Mouse (Mus musculus): ENCODE results near the gene Sox18. TPM values are rescaled to one million over a fixed set of nuclear protein-coding genes. Genes with fewer than 3 reads are reported as not detected.

Gene Sox18
- 10 to 100 TPM; 13.4 to 13.5 TPM for total RNA-seq (2021)

DNA sequence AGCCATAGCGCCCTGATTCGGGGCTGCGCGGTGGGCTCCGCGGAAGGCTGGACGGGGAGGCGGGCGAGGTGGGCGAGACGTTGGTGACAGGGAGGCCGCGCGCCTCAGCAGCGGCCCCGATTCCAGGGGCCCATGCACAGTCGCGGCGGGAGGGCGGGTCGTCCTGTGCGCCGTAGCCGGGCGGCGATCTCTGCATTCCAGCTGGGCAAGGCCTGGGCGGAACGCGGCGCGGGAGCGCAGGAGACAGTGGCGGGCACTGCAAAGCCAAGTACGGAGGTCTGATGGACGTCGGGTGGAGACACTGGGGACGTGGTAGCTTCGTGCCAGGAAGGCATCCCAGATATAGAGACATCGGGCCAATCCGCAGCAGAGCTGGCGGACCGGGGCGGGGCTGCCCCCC is at the start of gene Sox18:
TSS of gene Sox18 (minus strand) at position 315 of the 400 bp plus-strand sequence.
- peak; percentile 46 for DNase-seq
- intact Hi-C loops (cut with DNase I), result no loop called here

DNA sequence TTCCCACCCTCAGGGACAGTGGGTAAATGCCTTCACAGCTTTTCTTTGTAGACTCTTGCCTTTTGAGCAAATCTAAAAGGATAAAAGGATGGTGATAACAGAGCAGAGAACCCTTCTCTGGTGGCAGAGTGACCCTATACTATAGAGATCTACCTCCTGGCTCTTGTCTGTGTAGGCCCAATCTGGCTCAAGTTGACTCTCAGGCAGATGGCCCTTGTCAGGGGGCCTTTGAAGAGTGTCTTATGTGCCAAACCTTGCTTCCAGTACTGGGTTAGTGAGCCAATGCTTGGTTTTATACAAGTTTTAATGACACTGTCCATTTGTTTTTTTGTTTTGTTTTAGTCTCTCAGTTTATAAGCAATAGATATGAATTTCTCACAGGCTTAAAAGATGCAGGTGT is 49.8 kb upstream of the Sox18 start:
- DNase-seq, result peak; percentile 49
- intact Hi-C loops (cut with DNase I), result loop anchor here (10.0 kb wide), 1 partner anchor 144 kb away; the partner anchor contains the start of gene Polr3k

DNA sequence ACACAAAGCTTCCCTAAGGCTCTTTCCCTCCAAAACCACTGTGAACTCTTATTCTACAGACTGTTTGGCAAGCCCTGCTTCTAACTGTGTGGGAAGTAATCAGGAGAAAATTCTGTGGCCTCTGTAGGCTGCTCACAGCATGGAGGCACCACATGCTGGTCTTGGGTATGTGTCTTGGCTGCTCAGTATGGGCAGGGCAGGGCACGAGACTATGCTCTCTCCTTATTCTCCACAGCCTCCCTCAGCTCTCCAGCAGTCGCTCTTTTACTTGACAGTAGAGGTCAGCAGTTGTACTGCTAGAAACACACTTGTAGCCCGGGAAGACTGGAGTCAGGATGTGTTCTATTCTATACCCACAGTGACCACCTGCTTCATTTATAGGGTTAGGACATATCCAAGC is 48.6 kb upstream of the Sox18 start:
- peak; percentile 23 for DNase-seq
- intact Hi-C loops (cut with DNase I), result loop anchor here (10.0 kb wide), 1 partner anchor 145 kb away; the partner anchor contains the start of gene Polr3k

DNA sequence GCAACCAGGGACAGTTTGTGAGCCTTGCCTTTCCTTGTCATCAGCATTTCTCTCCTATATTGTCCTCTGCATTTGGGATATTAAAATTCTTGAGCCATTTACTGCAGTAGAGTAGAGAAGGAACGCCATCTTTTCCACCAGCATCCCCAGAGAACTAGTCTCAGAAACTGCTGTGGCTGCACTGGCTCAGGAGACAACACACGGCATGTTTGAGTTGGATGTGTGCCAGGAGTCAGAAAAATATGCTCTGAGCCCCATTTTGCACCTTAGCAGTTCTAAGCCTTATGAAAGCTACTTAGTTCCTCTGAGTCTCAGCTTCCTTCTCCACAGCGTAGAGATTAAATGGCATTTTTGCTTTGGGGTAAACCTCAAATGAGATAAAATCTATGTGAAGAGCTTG is 45.6 kb upstream of the Sox18 start:
- intact Hi-C loops (cut with DNase I), result no loop called here
- DNase-seq, result no peak

DNA sequence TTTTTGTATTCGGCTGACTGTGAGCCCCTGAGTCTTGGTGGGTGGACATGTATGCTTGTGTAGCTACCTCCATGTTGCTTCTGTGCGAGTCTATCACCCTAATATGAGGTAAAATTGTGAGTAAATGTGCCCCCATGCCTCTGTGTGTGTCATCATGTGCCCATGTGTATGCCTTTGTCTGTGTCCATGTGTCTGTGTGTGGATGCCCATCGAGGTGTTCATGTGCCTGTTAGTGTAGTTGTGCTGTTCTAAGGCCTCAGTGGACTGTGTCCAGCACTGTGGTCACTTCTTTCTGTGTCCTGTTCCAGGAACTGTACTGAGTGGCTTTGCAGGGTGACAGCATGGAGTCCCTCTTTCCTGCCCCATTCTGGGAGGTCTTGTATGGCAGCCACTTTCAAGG is 43.9 kb upstream of the Sox18 start:
- intact Hi-C loops (cut with DNase I), result no loop called here
- no peak for DNase-seq

DNA sequence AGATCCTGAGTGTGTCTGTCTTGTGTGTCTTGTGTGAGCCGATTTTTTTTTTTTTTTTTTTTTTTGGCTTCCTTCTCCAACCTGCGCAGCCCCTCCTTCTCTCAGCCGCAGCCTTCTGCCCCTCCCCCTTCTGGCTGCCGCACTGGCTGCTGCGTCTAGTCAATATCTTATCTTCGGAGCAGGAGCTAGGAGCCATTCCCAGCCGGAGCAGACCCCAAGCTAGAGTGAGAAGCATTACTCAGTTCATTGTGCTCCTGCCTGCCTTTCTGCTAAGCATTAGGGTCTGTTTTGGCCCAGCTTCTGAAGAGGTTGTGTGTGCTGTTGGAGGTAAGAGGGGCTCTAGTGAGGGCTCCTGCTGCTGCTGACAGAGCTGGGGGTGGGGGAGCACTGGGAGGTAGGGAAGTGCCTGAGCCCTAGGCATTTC is 43.5 kb upstream of the Sox18 start, which contains the start of gene Oprl1:
TSS of gene Oprl1 (plus strand) at position 114 of the 424 bp plus-strand sequence.
- peak; percentile 70 for DNase-seq
- intact Hi-C loops (cut with DNase I), result no loop called here

DNA sequence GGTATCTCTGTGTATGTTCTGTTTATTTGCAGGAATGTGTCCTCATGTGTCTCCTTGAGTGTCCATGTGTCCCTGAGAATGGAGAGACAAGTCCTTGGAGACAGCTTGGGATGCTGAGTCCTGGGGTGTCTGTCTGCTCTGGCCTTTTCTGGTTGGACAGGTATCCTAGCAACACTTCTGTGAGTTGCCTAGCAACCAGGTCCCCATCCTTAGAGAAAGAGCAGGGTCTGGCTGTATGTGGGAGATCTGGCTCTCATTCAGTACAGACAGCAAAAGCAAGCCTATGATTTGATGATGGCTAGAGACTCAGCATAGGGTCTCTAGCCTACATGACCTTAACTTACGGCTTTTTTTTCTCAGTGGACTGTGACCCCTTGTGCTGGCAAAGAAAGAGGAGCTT is 42.3 kb upstream of the Sox18 start:
- peak; percentile 43 for DNase-seq

DNA sequence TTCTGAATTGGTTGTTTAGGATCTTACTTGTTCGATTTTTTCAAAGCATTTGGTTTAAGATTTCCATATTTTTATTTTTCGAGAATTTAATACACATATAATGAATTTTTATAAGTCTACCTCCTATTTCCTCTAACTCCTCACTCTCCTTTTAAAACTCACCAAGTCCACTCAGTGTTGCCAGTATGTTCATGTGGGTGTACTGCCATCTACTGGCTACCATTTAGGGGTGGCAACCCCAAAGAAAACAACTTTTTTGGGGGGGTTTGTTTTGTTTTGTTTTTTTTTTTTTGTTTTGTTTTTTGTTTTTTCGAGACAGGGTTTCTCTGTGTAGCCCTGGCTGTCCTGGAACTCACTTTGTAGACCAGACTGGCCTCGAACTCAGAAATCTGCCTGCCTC is 35.2 kb upstream of the Sox18 start:
- intact Hi-C loops (cut with DNase I), result no loop called here
- no peak for DNase-seq

More for the DNA sequence above, 42.3 kb upstream of the Sox18 start:
- intact Hi-C loops (cut with DNase I), result no loop called here

DNA sequence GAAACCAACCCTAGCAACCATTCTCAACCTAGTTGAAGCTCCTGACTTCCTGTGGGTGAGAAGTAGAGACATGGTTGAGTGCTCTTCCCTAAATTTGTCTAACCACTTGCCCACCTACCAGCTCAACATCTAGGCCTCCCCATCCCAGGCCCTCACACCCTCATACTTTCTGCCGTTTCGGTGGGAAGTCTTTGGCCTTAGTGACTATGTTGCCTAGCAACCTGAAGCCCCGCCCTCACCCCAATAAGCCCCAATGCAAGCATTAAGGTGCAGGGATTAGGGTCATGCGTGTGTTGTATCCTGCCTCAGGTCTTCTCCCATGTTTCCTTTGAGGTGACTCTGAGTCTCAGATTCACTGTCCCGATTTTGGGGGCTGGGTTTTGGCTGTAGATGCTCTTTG is 26.8 kb upstream of the Sox18 start, which contains the start of gene Lkaaear1:
TSS of gene Lkaaear1 (minus strand) at position 202 of the 400 bp plus-strand sequence.
- intact Hi-C loops (cut with DNase I), result no loop called here
- no peak for DNase-seq

DNA sequence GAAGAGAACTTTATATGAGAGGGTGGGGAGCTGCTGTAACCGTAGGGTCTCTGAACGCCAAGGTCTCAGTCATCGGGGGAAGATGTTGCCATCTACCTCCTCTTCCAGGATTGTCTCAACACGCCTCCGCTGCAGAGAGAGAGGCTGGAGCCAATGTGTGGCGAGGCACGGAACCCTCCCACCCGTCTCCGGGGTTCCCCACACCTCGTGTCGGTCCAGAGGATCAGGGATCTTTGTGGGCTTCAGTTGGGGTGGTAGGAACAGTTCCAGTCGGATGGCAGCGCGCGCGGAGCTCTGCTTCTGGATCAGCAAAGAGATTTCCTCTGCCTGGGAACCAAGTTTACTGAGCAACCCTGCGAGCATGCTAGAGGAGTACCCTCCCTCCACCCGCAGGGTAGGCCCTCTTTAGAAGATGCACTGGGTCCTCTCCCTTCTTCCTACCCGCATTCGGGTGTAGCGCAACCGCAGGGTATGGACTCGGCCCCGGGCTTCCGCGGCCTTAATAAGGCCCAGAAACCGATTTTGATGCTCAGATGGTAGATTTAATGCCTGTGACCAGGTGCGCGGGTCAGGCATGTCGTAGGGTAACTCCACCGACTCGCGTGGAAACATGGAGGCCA is 25.5 kb upstream of the Sox18 start:
- DNase-seq, result no peak
- intact Hi-C loops (cut with DNase I), result no loop called here

DNA sequence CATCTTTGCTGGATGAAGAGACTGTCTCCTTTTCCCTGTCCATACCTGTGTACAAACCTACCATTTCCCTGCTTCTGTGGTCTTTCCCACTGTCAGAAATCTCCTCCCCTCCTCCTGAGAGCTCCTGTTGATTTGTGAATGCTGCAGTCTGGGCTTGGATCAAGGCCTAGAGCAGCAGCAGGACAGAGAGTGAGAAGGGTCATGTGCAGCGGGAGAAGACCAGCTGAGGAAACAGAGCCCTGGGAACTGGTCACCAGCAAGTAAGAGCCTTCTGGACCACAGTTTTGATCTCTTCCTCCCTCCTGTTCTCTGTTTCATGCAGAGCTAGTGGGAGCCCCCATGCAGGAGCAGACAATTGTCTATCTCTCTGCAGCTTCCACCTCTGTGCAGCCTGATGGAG is 24.3 kb upstream of the Sox18 start:
- DNase-seq, result no peak
- intact Hi-C loops (cut with DNase I), result no loop called here

DNA sequence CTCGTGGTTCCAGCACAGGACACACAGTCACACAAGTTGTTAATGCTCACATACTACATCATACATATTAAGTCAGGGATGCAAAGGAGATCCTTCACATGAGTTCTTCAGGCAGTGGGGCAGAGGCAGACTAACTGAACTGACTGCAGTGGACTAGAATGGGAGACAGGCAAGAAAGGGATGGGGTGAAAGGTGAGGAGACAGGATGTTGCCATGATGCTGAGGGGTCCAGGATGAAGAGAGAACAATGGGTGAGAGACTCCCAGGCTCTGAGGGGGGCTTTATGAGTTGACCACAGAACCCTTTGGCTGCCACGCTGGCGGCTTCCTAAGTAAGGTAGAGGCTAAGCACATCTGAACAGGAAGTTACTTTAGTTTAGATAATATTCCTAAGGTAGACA is 23.1 kb upstream of the Sox18 start:
- no peak for DNase-seq
- intact Hi-C loops (cut with DNase I), result no loop called here

DNA sequence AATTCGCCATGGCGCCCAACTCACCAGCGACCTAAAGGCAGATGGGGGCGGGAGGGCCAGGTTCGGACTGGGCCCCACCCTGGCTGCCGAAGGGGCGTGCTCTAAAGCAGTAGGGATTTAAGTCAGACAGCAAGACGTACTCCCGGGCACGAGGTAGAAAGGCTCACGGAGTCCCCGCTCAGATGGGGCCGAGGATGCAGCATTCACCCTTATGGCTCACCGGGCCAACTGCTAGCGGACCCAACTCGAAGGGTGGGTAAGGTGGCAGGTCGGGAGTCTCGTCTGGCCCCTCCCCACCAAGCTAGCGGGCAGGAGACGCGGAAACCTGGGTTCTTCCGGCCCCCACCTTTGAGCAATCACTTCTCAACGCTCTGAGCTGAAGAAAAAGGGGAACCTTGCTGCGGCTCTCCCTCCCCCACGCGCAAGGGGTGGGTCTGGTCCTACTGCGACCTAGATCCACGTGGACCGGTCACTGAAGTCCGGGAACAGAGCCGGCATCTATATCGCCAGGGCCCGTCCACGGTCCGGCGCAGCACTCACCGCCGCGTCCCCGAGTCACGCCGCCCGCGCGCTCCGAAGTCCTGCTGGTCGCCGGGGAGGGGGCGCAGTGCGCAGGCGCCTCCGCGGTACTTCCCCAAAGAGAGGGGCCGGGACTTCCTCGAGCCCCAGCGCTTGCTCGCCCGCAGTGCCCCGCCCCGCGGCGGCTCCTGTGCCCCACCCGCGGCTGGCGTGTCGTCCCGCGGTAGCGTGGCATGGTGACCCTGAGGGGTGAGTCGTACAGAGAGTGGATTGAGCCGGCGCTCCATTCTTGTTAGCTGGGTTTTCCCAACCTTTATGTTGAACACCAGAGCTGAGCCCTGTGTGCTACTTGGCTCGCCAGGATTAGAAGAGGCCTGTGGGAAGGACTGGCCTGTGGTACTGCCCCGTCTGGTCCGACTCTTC is 22.2 kb upstream of the Sox18 start, which contains the start of gene Rgs19:
TSS of gene Rgs19 (minus strand) at position 639 of the 942 bp plus-strand sequence.
- DNase-seq, result peak; percentile 79
- intact Hi-C loops (cut with DNase I), result no loop called here

DNA sequence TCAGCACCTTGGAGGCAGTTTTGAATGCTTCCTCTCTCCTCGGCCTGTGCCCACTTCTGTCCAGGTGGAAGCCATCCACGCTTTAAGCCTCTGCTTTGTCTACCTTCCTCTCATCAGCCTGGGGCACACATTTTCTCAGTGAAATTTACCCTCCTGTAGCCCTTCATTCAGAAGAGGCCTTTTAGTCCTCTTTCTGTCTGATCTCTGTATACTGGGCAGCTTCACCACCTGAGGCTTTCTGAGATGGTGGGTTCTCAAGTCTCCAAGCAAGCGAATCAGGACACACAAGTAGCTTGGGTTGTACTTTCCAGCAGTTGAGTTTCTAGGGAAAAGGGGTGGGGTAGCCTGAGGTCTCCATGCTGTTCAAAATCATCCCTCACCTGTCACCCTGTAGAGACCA is 20.9 kb upstream of the Sox18 start:
- intact Hi-C loops (cut with DNase I), result no loop called here
- no peak for DNase-seq

DNA sequence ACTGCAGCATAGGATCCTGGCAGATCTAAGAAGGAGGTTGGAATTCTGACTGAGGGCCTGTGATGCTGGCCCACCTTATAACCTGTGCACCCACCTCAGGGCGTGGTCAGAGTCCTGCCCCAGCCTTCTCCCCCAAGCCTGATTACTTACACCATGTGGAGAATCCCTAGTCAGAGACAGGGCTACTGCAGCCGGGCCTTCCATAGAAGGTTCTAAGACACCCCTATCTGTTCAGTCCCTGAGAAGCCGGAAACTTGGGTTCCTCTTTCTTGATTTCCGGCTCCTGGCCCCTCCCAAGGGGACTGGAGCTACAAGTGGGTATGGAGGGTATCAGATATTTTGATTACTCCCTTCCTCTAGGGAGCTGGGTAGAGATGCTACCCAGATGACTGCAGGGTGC is 20.1 kb upstream of the Sox18 start:
- DNase-seq, result no peak
- intact Hi-C loops (cut with DNase I), result no loop called here

DNA sequence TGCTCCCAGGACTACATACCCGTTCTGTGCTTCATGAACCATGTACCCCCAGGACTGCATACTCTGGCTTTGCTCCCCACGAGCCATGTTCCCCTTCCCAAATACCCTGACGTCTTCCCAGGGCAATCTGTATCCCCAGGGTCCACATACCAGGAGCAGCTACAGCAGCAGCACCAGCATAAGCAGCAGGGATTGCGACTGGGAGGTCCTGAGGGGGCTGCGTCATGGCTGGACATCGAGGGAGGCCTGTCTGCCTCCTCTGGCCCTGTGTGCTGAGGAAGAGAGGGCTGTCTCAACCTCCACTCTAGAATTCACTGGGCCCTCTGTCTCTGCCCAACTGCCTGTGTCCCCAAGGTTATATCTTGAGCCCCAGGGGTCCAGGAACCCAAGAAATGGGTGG is 19.6 kb upstream of the Sox18 start:
- intact Hi-C loops (cut with DNase I), result no loop called here
- DNase-seq, result no peak

DNA sequence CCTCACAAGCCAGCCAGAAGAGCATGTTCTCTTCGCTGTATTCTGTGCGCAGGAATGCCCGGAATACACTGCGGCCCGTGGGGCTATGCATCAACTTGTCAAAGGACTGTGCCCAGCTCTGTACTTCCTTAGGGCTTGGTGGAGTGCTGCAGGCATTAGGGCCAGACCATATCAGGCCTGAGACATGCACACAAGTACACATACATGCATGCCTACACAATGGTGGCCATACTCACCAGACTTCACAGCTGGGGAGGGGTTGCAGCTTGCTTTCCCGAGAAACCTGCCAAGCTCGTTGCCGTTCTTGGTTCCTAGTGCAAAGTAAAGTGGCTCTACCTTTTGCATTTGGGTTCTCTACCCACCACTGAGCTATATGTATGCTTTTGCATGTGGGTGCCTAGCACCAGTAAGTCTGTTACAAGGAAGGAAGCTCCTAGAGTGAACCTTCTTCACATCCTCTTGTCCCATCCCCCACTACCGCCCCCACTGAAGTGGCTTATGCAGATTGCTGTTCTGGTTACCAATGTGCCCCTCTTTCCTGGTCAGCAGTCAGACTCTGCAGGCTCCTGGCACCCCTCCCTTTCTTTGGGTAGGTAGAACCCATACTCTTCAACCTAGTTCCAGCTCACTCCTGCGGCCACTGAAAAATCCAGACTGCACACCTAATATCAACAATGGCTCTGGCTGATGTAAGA is 18.2 kb upstream of the Sox18 start:
- intact Hi-C loops (cut with DNase I), result no loop called here
- DNase-seq, result no peak

DNA sequence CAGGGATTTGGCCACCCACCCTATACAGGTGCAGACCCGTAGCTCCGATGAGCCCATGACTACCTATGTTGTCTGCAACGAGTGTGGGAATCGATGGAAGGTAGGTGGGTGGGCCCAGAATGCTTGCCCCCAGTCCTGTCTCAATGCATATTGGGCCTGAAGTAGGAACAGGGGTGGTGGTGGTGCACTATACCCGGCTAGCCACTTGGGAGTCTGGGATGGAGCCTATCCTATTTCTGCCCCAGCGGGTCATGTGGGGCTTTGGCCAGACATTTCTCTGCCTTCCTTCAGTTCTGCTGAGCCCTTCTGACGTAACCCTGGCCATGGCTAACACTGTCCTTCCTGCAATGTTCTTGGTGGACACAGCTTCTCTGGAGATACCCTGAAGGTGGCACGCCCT is 16.1 kb upstream of the Sox18 start:
- intact Hi-C loops (cut with DNase I), result no loop called here

DNA sequence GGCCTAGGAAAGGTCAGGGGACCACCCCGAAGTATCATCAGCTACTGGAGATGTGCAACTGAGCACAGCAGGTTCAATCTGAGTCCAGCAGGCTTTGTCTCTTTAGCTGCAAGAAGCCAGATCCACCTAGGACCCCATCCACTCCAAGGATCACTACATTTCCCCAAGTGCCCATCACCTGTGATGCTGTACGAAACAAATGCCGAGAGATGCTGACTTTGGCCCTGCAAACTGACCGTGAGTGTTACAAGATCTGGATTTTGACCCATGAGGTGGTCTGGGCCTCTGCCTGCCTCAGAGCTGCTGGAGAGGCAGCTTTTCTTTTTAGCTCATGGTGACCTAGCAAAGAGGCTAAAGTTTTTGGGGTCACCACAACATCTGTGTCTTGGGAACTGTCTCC is 14.2 kb upstream of the Sox18 start:
- no peak for DNase-seq
- intact Hi-C loops (cut with DNase I), result no loop called here

More for the DNA sequence above, 16.1 kb upstream of the Sox18 start:
- no peak for DNase-seq

DNA sequence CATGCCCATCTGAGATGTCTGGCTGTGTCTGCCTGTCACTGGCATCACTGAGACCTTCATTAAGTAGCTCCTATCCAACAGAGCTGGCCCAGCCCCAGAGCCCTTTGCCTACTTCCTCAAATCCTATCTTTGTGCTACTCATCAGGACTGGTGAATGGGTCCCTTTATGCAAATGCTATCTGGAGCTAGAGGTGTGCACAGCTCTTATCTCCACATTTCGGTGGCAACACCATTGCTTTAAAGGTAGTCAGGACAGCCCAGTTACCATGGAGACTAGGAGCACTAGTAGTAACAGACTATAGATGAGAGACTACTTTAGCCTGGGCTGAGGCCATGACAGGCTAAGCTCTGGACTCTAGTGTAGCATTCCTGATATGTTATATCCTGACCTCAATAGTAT is 13.3 kb upstream of the Sox18 start:
- DNase-seq, result no peak

DNA sequence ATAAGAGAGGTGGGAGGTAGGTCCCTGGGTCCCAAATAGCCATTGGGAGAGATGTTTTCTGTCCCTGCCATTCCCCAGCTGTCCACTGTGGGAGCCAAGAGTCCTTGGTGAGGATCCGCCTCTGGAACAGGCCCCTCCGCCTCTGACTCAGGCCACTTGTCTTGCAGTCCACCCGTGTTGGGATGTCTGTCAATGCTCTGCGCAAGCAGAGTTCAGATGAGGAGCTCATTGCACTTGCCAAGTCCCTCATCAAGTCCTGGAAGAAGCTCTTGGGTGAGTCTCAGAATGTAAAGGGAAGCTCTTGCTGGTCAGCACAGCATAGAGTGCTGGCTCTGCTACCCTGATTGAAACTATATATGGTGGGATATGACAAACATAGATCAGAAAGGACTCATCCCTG is 11.9 kb upstream of the Sox18 start:
- intact Hi-C loops (cut with DNase I), result no loop called here
- no peak for DNase-seq

More for the DNA sequence above, 13.3 kb upstream of the Sox18 start:
- intact Hi-C loops (cut with DNase I), result no loop called here
